Mouse (Mus musculus) hindbrain, embryonic 10.5 days (tissue): ENCODE results near the gene Pde9a. TPM values are rescaled to one million over a fixed set of nuclear protein-coding genes. Genes with fewer than 3 reads are reported as not detected.

Experiments
- DNase-seq: peaks from one replicate; pipeline ENCODE4 v3.0.0-alpha.2; 2017; ENCODE audit warnings: low spot score
- H3K27ac ChIP-seq: fragments of 300-500 bp; sonication (generic); 2 replicates; pipeline ENCODE4 v1.5.1; 2016; ENCODE audit warnings: mild to moderate bottlenecking, moderate library complexity
- H3K27me3 ChIP-seq: fragments of 300-500 bp; sonication (generic); 2 replicates; pipeline ENCODE4 v1.6.1; 2016; ENCODE audit warnings: mild to moderate bottlenecking; ENCODE audit not compliant: poor library complexity, insufficient read depth, severe bottlenecking
- H3K36me3 ChIP-seq: fragments of 300-500 bp; sonication (generic); 2 replicates; pipeline ENCODE4 v1.6.1; 2016; ENCODE audit warnings: mild to moderate bottlenecking, moderate library complexity
- H3K4me1 ChIP-seq: fragments of 300-500 bp; sonication (generic); replicated peaks from 2 replicates; pipeline ENCODE4 v1.6.1; 2016; ENCODE audit warnings: mild to moderate bottlenecking
- H3K4me3 ChIP-seq: fragments of 300-500 bp; sonication (generic); 2 replicates; pipeline ENCODE4 v1.5.1; 2016; ENCODE audit warnings: mild to moderate bottlenecking, moderate library complexity
- H3K9me3 ChIP-seq: fragments of 300-500 bp; sonication (generic); 2 replicates; pipeline ENCODE4 v1.6.1; 2016; ENCODE audit warnings: mild to moderate bottlenecking, moderate library complexity
- WGBS: fragments of 180-500 bp; shearing (Covaris S2); methylation state at CpG from one replicate; pipeline ENCODE4 v1.1.7; 2016; 5-methylcytosine and 5-hydroxymethylcytosine counted together
- polyA plus RNA-seq: library from polyadenylated mRNA; unstranded; fragments of >200 nt; fragmentation: Nextera tagmentation; extraction: Ambion mirVana; gene quantifications from 2 replicates; pipeline ENCODE4 v1.2.1, GENCODE M21; 2016

Pde9a gene
- polyA plus RNA-seq, 1 experiment from 2014 or later = 19.9 TPM

DNA sequence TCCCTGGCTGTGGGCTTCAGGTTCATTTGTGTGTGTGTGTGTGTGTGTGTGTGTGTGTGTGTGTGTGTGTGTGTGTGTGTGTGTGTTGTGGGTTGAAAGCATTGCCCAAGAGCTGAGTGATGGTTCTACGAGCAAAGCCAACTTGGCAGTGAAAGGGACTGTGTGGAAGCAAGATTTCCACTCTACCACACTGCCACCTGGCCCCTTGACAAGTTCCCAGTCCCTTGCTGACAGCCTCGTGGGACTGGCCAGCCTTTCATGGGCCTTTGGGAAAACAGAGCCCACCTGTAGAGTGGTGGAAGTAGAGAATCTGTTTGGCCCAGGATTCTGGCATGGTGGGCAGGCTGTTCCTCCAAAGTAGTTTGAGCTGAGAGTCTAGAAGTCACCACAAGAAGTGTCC is 7.8 kb downstream of the Pde9a start:
- Histone ChIP-seq H3K27ac (no peak overlapping the region), H3K36me3 (no peaks in the 10 kb centered on the region), H3K9me3 (no peaks in the 10 kb centered on the region), H3K4me3 (no peak overlapping the region), H3K27me3 (peaks cover 12% of the 10 kb centered on the region), H3K4me1 (peaks cover 22% of the 10 kb centered on the region)
- 79% methylated on average over 2 of the region's 2 CpGs for WGBS
- DNase-seq = no peak

DNA sequence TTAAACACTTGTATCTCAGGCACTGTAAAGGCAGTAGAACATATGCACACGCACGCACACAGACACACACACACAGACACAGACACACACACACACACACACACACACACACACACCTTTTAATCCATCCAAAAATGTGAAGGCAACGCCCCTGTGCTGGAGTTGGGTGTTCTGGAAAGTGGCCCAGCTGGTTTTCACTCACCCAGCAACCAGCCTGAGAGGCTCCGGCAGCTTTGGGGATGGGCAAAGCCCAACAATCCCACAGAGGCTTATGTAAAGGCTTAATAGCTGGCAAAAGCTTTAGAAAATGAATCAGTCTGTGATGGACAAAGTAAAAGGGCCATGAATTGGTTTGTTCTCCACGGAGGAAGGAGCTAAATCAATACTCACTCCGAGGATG is 14.3 kb downstream of the Pde9a start:
- 88% methylated on average over 6 of the region's 6 CpGs for WGBS
- Histone ChIP-seq H3K4me1 (peaks cover 5% of the 10 kb centered on the region), H3K9me3 (no peaks in the 10 kb centered on the region), H3K27me3 (0 out of 2 replicates have a peak, but pooled peaks cover 6% of the 10 kb centered on the region), H3K4me3 (no peak overlapping the region), H3K27ac (no peak overlapping the region), H3K36me3 (no peaks in the 10 kb centered on the region)
- no peak for DNase-seq

DNA sequence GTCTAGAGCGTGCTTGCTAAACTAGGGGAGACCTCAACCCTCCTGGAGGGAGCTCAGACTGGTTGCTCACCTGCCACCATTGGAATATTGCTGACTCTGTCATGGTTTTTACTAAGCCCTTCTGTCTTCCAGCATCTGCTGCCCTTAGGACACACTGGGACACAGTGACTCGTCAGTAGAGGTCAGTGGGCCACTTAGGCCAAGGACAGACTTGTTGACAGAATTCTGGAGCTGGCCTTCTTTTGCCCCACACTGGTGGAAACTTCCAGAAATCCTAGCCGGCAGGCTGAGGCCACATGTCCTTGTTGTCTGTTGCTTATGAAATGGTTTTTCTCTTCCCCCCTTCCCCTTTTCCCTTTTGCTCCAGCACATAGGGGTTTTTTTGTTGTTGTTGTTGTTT is 15.2 kb downstream of the Pde9a start:
- DNase-seq = no peak
- Histone ChIP-seq H3K36me3 (no peaks in the 10 kb centered on the region), H3K27ac (no peak overlapping the region), H3K4me3 (no peak overlapping the region), H3K4me1 (peaks cover 10% of the 10 kb centered on the region), H3K9me3 (no peaks in the 10 kb centered on the region), H3K27me3 (peaks cover 6% of the 10 kb centered on the region; the same call in 1 of the 2 replicates)
- WGBS = 82% methylated on average over 3 of the region's 3 CpGs

DNA sequence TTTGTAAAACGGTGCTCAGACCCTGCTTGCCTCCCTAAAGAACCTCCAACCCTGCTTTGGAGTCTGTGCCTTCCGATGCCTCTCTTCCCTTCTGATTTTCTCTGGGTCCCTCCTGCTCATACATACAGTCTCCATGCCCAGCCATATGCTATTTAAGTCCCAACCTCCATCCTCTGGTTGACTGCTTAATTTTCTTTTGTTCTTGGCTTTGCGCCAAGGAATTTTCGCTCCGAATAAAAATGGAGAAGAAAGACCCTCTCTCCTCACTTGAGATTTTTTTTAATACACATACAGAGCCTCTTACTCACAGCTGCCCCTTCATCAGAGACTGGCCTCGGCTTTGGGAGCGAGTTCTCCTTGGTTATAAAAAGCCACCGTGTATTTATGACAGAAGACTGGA is 16.7 kb downstream of the Pde9a start:
- no peak for DNase-seq
- Histone ChIP-seq H3K36me3 (no peaks in the 10 kb centered on the region), H3K4me3 (no peak overlapping the region), H3K27me3 (peaks cover 16% of the 10 kb centered on the region), H3K4me1 (peaks cover 12% of the 10 kb centered on the region), H3K9me3 (no peaks in the 10 kb centered on the region), H3K27ac (no peak overlapping the region)
- 90% methylated on average over 8 of the region's 8 CpGs for WGBS

DNA sequence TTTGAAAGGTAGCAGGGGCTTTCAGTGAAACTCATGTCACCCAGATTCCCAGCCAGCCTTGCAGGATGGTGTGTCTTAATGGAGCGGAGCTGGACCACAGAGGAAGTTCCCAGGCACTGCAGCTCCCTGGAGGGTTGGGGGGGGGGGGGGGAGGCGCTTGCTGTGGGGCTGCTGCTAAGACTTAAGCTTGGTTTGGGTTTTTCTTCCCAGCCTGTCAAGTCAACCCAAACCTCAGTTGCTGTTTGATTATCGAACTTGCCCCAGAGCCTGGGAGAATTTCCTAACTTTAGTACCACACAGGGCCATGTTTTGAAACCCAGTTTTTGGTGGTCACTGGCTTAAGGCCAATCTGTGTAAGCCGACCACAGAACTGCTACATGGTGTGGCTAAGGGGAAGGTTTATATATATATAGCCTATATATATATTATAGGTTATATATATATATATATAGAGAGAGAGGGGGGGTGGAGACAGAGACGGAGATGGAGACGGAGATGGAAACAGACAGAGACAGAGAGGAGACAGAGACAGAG is 19.8 kb downstream of the Pde9a start:
- H3K9me3 ChIP-seq = no peaks in the 10 kb centered on the region
- no peaks in the 10 kb centered on the region for H3K36me3 ChIP-seq
- WGBS = 74% methylated on average over 6 of the region's 6 CpGs
- H3K4me3 ChIP-seq = no peak overlapping the region
- peaks cover 32% of the 10 kb centered on the region for H3K4me1 ChIP-seq
- no peak overlapping the region for H3K27ac ChIP-seq
- no peak for DNase-seq
- H3K27me3 ChIP-seq = peaks cover 22% of the 10 kb centered on the region

DNA sequence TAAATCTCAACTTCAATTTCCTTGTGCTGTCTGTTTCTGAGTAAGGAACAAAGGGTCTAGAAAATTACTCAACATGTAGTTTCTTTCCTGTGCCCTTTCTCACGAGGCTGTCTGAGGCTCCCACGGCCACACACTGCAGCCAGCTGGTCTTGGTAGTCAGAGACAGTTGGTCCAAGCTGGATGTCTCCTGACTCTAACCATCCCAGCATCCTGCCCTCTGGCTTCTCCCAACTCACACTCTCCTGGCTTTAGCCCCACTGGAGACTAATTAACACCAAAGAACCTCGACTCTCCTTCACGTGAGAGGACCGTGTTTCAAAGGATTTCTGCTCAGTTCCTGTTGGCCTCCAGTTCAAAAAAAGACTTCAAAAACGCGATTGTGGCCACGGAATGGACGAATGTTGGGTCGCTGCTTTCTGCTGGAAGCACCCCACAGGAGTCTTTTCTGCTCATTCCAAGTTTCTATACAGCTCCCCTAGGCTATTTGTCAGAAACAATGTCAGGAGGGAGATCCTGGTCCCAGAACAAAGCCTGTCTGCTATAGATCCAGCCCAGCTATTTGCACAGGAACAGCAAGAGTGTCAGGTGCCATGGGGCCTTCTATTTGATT is 23.8 kb downstream of the Pde9a start:
- no peaks in the 10 kb centered on the region; the same call in 1 of the 2 replicates for H3K36me3 ChIP-seq
- H3K27me3 ChIP-seq = peaks cover 30% of the 10 kb centered on the region
- WGBS = 16% methylated on average over 10 of the region's 10 CpGs
- H3K4me3 ChIP-seq = no peak overlapping the region
- peak overlapping the region; percentile 78 for H3K27ac ChIP-seq
- DNase-seq = peak; percentile 8
- H3K9me3 ChIP-seq = no peaks in the 10 kb centered on the region
- peaks cover 41% of the 10 kb centered on the region for H3K4me1 ChIP-seq

DNA sequence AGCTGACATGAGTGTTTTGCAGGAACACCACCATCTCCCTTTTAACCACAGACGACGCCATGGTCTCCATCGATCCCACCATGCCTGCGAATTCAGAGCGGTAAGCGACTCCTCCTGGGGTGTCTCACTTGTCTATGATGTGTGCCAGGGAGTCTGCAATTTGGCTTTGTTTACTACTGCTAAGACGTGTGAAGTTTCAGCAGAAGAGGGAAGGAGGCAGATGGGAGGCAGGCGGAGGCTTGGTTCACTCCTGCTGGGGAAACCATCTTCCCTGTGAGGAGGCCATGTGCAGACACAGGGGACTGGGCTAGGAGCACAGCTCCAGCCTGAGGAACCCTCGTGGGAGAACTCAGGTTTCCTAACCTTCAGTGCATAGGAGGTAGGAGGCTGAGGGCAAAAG is 29.2 kb downstream of the Pde9a start:
- DNase-seq = no peak
- 81% methylated on average over 9 of the region's 9 CpGs for WGBS

DNA sequence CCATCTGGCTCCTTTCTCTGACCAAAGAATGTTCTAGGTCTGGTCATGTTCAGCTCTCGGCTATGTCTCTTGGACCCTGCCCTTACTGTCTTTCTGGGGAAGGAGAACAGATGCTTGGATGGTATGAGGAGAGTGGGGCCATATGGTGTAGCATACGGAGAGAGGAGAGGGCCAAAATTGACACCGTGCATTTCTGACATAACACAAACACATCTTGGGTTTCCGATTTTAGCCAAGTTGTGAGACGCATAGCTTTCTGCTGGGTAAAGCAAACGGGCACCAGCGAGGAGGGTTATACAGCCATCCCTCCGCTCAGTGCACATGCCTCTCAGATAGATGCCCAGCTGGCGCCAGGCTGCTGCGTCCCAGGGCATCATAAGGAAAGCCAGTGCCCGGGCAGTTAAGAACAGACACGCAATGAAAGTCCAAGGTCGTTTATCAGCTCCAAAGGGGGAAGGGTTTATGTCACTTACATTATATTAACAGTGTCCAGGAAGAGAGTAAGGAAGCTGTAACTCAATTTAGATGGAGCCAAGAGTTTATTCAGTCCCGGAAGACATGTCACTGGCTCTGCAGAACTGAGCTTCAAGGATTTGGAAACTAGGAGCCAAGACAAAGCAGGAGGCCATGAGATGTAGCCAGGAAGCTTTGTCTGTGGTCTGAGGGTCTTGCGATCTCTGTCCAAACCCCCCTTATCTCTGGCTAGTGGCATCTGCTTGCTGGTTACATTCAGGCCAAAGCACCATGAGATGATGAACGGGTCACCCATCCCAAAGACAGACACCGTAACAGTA is 33.0 kb downstream of the Pde9a start:
- DNase-seq = no peak
- H3K36me3 ChIP-seq = peaks cover 24% of the 10 kb centered on the region; the same call in 1 of the 2 replicates
- no peak overlapping the region for H3K27ac ChIP-seq
- H3K4me1 ChIP-seq = peaks cover 20% of the 10 kb centered on the region
- H3K9me3 ChIP-seq = no peaks in the 10 kb centered on the region
- 0 out of 2 replicates have a peak, but pooled peaks cover 3% of the 10 kb centered on the region for H3K27me3 ChIP-seq
- 89% methylated on average over 17 of the region's 17 CpGs for WGBS
- no peak overlapping the region for H3K4me3 ChIP-seq

More for the DNA sequence above, 29.2 kb downstream of the Pde9a start:
- Histone ChIP-seq H3K27ac (no peak overlapping the region), H3K9me3 (no peaks in the 10 kb centered on the region), H3K4me3 (no peak overlapping the region), H3K36me3 (peaks cover 24% of the 10 kb centered on the region; the same call in 1 of the 2 replicates), H3K27me3 (peaks cover 14% of the 10 kb centered on the region; the same call in 1 of the 2 replicates), H3K4me1 (peaks cover 15% of the 10 kb centered on the region)

DNA sequence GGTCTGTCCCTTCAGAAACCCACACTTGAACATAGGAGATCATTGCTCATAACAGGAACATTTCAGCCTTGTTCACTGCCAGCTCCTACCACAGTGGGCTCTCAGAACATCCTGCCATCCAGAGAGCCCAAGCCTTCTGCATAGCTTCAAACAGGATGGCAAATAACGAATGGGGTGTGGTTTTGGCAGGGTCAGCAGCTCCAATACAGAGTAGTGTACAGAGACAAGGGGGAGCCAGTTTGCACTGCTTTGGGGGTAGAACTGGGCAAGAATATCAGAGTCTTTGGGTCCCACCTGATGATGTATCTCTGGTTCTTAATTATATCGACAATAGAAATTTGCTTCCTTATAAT is 33.6 kb downstream of the Pde9a start:
- no peak for DNase-seq
- no peak overlapping the region for H3K4me3 ChIP-seq
- peaks cover 24% of the 10 kb centered on the region; the same call in 1 of the 2 replicates for H3K36me3 ChIP-seq
- 75% methylated on average over 2 of the region's 2 CpGs for WGBS
- peaks cover 25% of the 10 kb centered on the region for H3K4me1 ChIP-seq
- H3K27ac ChIP-seq = no peak overlapping the region
- H3K27me3 ChIP-seq = no peaks in the 10 kb centered on the region
- H3K9me3 ChIP-seq = no peaks in the 10 kb centered on the region

DNA sequence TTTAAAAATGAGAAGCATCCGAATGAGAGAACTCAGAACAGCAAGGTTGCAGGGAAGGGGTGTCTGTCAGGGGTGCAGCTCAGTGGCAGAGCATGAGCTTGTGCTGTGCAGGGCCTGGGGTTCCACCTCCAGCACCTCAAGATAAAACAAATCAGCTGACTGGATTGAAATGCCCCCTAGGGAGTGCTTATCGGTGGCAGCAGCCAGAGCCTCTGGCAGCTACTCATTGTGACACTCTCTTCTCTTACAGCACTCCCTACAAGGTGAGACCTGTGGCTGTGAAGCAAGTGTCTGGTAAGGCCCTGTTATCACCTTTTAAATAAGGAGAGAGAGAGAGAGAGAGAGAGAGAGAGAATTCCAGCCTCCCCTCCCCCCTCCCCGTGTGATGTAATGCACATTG is 34.0 kb downstream of the Pde9a start:
- Histone ChIP-seq H3K4me1 (peaks cover 29% of the 10 kb centered on the region), H3K27me3 (no peaks in the 10 kb centered on the region), H3K9me3 (no peaks in the 10 kb centered on the region), H3K36me3 (peaks cover 23% of the 10 kb centered on the region; the same call in 1 of the 2 replicates), H3K4me3 (no peak overlapping the region), H3K27ac (no peak overlapping the region)
- WGBS = 57% methylated on average over 3 of the region's 3 CpGs
- no peak for DNase-seq

DNA sequence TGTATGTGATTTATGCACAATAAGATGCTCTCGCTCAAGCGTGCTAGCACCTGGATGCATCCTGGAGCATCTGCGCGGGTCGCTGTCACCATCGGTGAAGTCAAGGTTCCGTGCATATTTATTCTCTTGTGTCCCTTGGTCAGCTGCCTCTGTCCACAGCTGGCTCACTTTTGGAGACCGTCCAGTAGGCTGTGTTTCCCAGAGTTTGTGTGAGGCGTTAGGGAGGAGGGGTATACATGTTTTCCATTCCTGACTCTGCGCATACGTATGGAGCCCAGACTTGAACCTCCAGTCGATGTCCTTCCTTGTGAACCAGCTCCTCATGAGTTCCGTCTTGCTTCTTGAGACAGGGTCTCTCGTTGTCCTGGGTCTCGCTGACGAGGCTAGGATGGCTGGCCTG is 34.6 kb downstream of the Pde9a start:
- Histone ChIP-seq H3K27ac (no peak overlapping the region), H3K4me1 (peaks cover 31% of the 10 kb centered on the region), H3K9me3 (no peaks in the 10 kb centered on the region), H3K27me3 (no peaks in the 10 kb centered on the region; the same call in 1 of the 2 replicates), H3K36me3 (peaks cover 17% of the 10 kb centered on the region; the same call in 1 of the 2 replicates), H3K4me3 (no peak overlapping the region)
- DNase-seq = no peak
- 91% methylated on average over 16 of the region's 16 CpGs for WGBS

DNA sequence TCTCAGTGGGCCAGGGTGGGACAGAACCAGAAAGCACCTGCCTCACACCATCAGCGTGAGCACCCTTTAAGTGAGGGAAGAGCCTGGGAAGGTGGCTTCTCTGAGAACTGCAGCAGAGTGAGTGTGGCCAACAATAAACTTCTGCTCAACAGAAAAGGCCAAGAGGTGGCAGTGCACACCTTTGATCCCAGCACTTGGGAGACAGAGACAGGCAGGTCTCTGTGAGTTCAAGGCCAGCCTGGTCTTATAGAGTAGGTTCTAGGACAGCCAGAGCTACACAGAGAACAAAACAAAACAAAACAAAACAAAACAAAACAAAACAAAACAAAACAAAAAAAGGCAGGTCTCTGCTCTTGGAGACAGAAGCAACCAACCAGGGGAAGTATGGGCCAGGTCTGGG is 36.4 kb downstream of the Pde9a start:
- Histone ChIP-seq H3K27ac (no peak overlapping the region), H3K36me3 (peaks cover 1% of the 10 kb centered on the region; the same call in 1 of the 2 replicates), H3K9me3 (no peaks in the 10 kb centered on the region), H3K27me3 (peaks cover 6% of the 10 kb centered on the region; the same call in 1 of the 2 replicates), H3K4me3 (no peak overlapping the region), H3K4me1 (peaks cover 35% of the 10 kb centered on the region)
- WGBS = 96% methylated on average over 1 of the region's 1 CpGs
- no peak for DNase-seq

DNA sequence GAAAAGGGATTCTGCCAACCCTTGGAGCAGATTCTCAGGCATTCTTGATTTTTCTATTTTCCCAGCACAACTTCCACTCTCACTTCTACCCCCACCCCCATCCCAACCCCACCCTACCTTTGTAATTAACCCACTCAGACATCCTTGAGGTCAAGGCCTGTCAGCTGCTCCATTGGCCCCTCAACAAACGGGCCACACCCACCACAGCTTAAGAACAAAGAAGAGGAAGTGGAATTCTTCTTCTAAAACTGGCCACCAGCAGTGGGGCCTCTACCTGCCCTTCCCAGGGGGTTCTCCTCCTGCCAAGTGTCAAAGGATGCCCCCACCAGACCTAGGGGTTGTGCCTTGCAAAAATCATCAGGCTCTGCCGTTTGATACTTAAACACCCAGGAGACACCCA is 37.0 kb downstream of the Pde9a start:
- 0 out of 2 replicates have a peak overlapping the region, but pooled peaks have one; percentile 23 for H3K27ac ChIP-seq
- H3K27me3 ChIP-seq = peaks cover 6% of the 10 kb centered on the region; the same call in 1 of the 2 replicates
- 55% methylated on average over 2 of the region's 2 CpGs for WGBS
- peaks cover 42% of the 10 kb centered on the region for H3K4me1 ChIP-seq
- no peaks in the 10 kb centered on the region; the same call in 1 of the 2 replicates for H3K36me3 ChIP-seq
- no peak overlapping the region for H3K4me3 ChIP-seq
- no peak for DNase-seq
- no peaks in the 10 kb centered on the region for H3K9me3 ChIP-seq
